ENCODE assay signal across 8 mouse cellular contexts in genomic region chr13:67332019-67332724, GRCm38 (mm10). TPM values are rescaled to one million over a fixed set of nuclear protein-coding genes. Genes with fewer than 3 reads are reported as not detected.
A peak's percentile ranks its signal among the peaks of the same experiment; 100 is the strongest.
DNase-seq lines count a peak whose midpoint lies in the region; ATAC-seq lines count a peak whose summit lies in the region.

Gene Zfp595 (minus strand): TSS chr13:67332570.

- no peaks in the 10 kb centered on the region for H3K27me3 ChIP-seq in heart, embryonic 10.5 days (ENCODE audit: insufficient read depth, poor library complexity, severe bottlenecking)
- no peaks in the 10 kb centered on the region for H3K27me3 ChIP-seq in kidney, embryonic 15.5 days

- 17% methylated on average over 17 of the region's 17 CpGs for WGBS in heart, embryonic 10.5 days
- WGBS in kidney, embryonic 15.5 days = 13% methylated on average over 17 of the region's 17 CpGs

- H3K9me3 ChIP-seq in heart, embryonic 10.5 days = no peaks in the 10 kb centered on the region
- H3K9me3 ChIP-seq in kidney, embryonic 15.5 days (replicated peaks) = no peaks in the 10 kb centered on the region

- H3K36me3 ChIP-seq in heart, embryonic 10.5 days = no peaks in the 10 kb centered on the region
- no peaks in the 10 kb centered on the region for H3K36me3 ChIP-seq in kidney, embryonic 15.5 days

- peak within 1 kb of the TSS; percentile 64 for H3K4me3 ChIP-seq in heart, embryonic 10.5 days
- H3K4me3 ChIP-seq in kidney, embryonic 15.5 days (replicated peaks) = peak within 1 kb of the TSS; percentile 60

- ATAC-seq in erythroblast, adult 5-6 weeks (replicated peaks; ENCODE audit: low FRiP score, poor library complexity, severe bottlenecking) = peak; percentile 98
- peak; percentile 96 for ATAC-seq in kidney, embryonic 15.5 days (replicated peaks; ENCODE audit: low FRiP score)
- ATAC-seq in monocyte, adult 5-6 weeks (replicated peaks; ENCODE audit: insufficient number of reproducible peaks, low FRiP score, low TSS enrichment, poor library complexity, severe bottlenecking) = peak; percentile 96

- DNase-seq in A20 (ENCODE audit: low read depth, low spot score) = peak; percentile 91
- DNase-seq in brain, adult 2 months (ENCODE audit: low read depth, low spot score) = peak; percentile 97
- DNase-seq in heart, embryonic 10.5 days (ENCODE audit: low spot score) = peak; percentile 91
- peak; percentile 76 for DNase-seq in liver
- peak; percentile 72 to 80 for DNase-seq in spleen, postnatal 4 days (ENCODE audit: low spot score in 2 of 2)

- peak within 1 kb of the TSS; percentile 56 for H3K9ac ChIP-seq in kidney, embryonic 15.5 days

- H3K4me2 ChIP-seq in kidney, embryonic 15.5 days = peak within 1 kb of the TSS; percentile 70

- peak within 1 kb of the TSS; percentile 83 for H3K27ac ChIP-seq in heart, embryonic 10.5 days
- H3K27ac ChIP-seq in kidney, embryonic 15.5 days = peak within 1 kb of the TSS; percentile 63

- H3K4me1 ChIP-seq in heart, embryonic 10.5 days = peaks cover 6% of the 10 kb centered on the region; the same call in 1 of the 2 replicates
- 0 out of 2 replicates have a peak, but pooled peaks cover 6% of the 10 kb centered on the region for H3K4me1 ChIP-seq in kidney, embryonic 15.5 days

RNA-seq across cellular contexts. Expression of gene Zfp595, which starts in this region (rescaled TPM):
- 4.0 and 5.0 TPM in 2 replicates for total RNA-seq in erythroblast, adult 5-6 weeks (2015; ENCODE audit: low replicate concordance)
- total RNA-seq in erythroblast, adult 5-6 weeks (2017; ENCODE audit: low replicate concordance) = 2.0 and 7.8 TPM in 2 replicates
- 1.5 and 2.6 TPM in 2 replicates for polyA plus RNA-seq in heart, embryonic 10.5 days (2016; fragmentation: Nextera tagmentation; extraction: Ambion mirVana)
- polyA plus RNA-seq in kidney, embryonic 15.5 days (2015; fragmentation: Nextera tagmentation; extraction: Ambion mirVana) = 2.2 and 2.5 TPM in 2 replicates
- total RNA-seq in monocyte, adult 5-6 weeks (2017) = 8.6 to 13.9 TPM (median 13.1 TPM) in 3 replicates

Comparison
In these comparisons a context has a peak if more than half of its experiments do, and no peak if none do; other contexts are left out.
1. Peak in every context shown above with its lines: DNase-seq, ATAC-seq, H3K4me3 ChIP-seq and H3K27ac ChIP-seq.